Mouse (Mus musculus) CH12.LX (cell line): ENCODE measurements around the gene Rfx5.

Source experiments
- CTCF ChIP-seq, 2 experiments: IDR thresholded peaks in 1 of 2; conservative IDR thresholded peaks in 1 of 2; 2 replicates each; pipeline ENCODE4 v1.5.1; 2011 to 2012; ENCODE audit warnings: low read depth in 2 of 2, low read length in 2 of 2, improper control_type of control experiment in 1 of 2, inconsistent platforms in 1 of 2, mild to moderate bottlenecking in 1 of 2, moderate library complexity in 1 of 2
- ZC3H11A ChIP-seq: IDR thresholded peaks from 2 replicates; pipeline ENCODE4 v1.6.1; 2012; ENCODE audit warnings: low read depth, mild to moderate bottlenecking, inconsistent platforms, low read length, improper control_type of control experiment

GRCm38 (mm10) chr3:94924688-94925087 lies 29.2 kb upstream of the Rfx5 start:
- no peak for TF ChIP-seq ZC3H11A
- TF ChIP-seq CTCF (conservative IDR thresholded peaks at IDR 0.05 in 1 of 2, IDR thresholded peaks at IDR 0.05 in 1 of 2; ENCODE audit: low read depth in 2 of 2, low read length in 2 of 2), result no peak
